Comparison of ENCODE assay signal across 8 mouse cellular contexts in genomic region chr6:52012409-52013244, GRCm38 (mm10). TPM values are rescaled to one million over a fixed set of nuclear protein-coding genes. Genes with fewer than 3 reads are reported as not detected.
A peak's percentile ranks its signal among the peaks of the same experiment; 100 is the strongest.
DNase-seq lines count a peak whose midpoint lies in the region; ATAC-seq and TF ChIP-seq lines count a peak whose summit lies in the region.

Skap2 (minus strand) TSS chr6:52012549.

- H3K4me3 ChIP-seq in G1E (ENCODE audit: low read depth, low read length), result peak within 1 kb of the TSS; percentile 82
- H3K4me3 ChIP-seq in forebrain, postnatal 0 days (ENCODE audit: low read depth, low read length), result peak within 1 kb of the TSS; percentile 61
- H3K4me3 ChIP-seq in lung, embryonic 15.5 days, result peak within 1 kb of the TSS; percentile 73

- no peak within 1 kb of the TSS for H3K27ac ChIP-seq in forebrain, postnatal 0 days (ENCODE audit: low read depth, low read length)
- H3K27ac ChIP-seq in lung, embryonic 15.5 days, result peak within 1 kb of the TSS; percentile 83

- ATAC-seq in G1E (ENCODE audit: extremely low read depth, insufficient number of reproducible peaks, low FRiP score, poor library complexity, severe bottlenecking), result peak; percentile 86
- peak; percentile 99 for ATAC-seq in forebrain, postnatal 0 days
- peak; percentile 98 for ATAC-seq in lung, embryonic 15.5 days (ENCODE audit: borderline replicate concordance, extremely low read depth, low FRiP score, low TSS enrichment)

- no peaks in the 10 kb centered on the region for H3K27me3 ChIP-seq in G1E (ENCODE audit: insufficient read depth, low read length)
- peaks cover 46% of the 10 kb centered on the region for H3K27me3 ChIP-seq in forebrain, postnatal 0 days (ENCODE audit: insufficient read depth, low read length)
- peaks cover 20% of the 10 kb centered on the region; the same call in 1 of the 2 replicates for H3K27me3 ChIP-seq in lung, embryonic 15.5 days

- no peak for TF ChIP-seq CTCF in G1E (IDR thresholded peaks at IDR 0.05; ENCODE audit: low read depth, low read length)
- no peak for TF ChIP-seq CTCF in forebrain, postnatal 0 days (IDR thresholded peaks at IDR 0.05; ENCODE audit: low read depth)

- peak; percentile 86 for DNase-seq in G1E (ENCODE audit: low spot score)
- peak; percentile 92 to 96 for DNase-seq in cerebellum, adult 18-20 months
- peak; percentile 96 for DNase-seq in forebrain, postnatal 0 days
- peak; percentile 100 for DNase-seq in heart, postnatal 4 days
- peak; percentile 98 to 99 for DNase-seq in layer of hippocampus, adult 8-10 months (ENCODE audit: low spot score in 2 of 2)
- peak; percentile 99 for DNase-seq in ovary, adult 18-20 months (ENCODE audit: low spot score)
- DNase-seq in thymus, postnatal 0 days (ENCODE audit: low spot score), result peak; percentile 96

- peak within 1 kb of the TSS; percentile 91 for H3K4me2 ChIP-seq in forebrain, postnatal 0 days (ENCODE audit: low read depth)
- H3K4me2 ChIP-seq in lung, embryonic 15.5 days, result peak within 1 kb of the TSS; percentile 83

- peak within 1 kb of the TSS; percentile 53 for H3K9ac ChIP-seq in forebrain, postnatal 0 days
- H3K9ac ChIP-seq in lung, embryonic 15.5 days, result peak within 1 kb of the TSS; percentile 55

- 1% methylated on average over 51 of the region's 51 CpGs for WGBS in forebrain, postnatal 0 days
- WGBS in lung, embryonic 15.5 days, result under 1% methylated on average over 51 of the region's 51 CpGs

- H3K4me1 ChIP-seq in G1E (ENCODE audit: insufficient read depth, low read depth, low read length), result peaks cover 22% of the 10 kb centered on the region
- H3K4me1 ChIP-seq in forebrain, postnatal 0 days (ENCODE audit: insufficient read depth), result 0 out of 2 replicates have a peak, but pooled peaks cover 5% of the 10 kb centered on the region
- H3K4me1 ChIP-seq in lung, embryonic 15.5 days, result peaks cover 17% of the 10 kb centered on the region

- no peaks in the 10 kb centered on the region for H3K9me3 ChIP-seq in G1E (replicated peaks)
- H3K9me3 ChIP-seq in forebrain, postnatal 0 days (ENCODE audit: low read length), result no peaks in the 10 kb centered on the region
- no peaks in the 10 kb centered on the region for H3K9me3 ChIP-seq in lung, embryonic 15.5 days

- no peaks in the 10 kb centered on the region for H3K36me3 ChIP-seq in G1E (replicated peaks)
- no peaks in the 10 kb centered on the region for H3K36me3 ChIP-seq in forebrain, postnatal 0 days (ENCODE audit: insufficient read depth)
- H3K36me3 ChIP-seq in lung, embryonic 15.5 days, result no peaks in the 10 kb centered on the region

RNA-seq across cellular contexts. Expression of gene Skap2, which starts in this region (rescaled TPM):
- total RNA-seq in G1E (2014; fragmentation: Nextera tagmentation) (26.6 and 32.7 TPM in 2 replicates), G1E (2017) (143 and 163 TPM in 2 replicates)
- 4.7 and 5.2 TPM in 2 replicates for polyA plus RNA-seq in G1E (2012)
- 4.7 and 5.1 TPM in 2 replicates for total RNA-seq in forebrain, postnatal 0 days (2014; rRNA removed)
- polyA plus RNA-seq in forebrain, postnatal 0 days (2015; fragmentation: Nextera tagmentation; extraction: Ambion mirVana), result 6.2 and 6.6 TPM in 2 replicates
- total RNA-seq in heart, postnatal 4 days (2021), result 10 to 100 TPM in 1 of 2 experiments, 1 to 10 TPM in 1; 9.5 to 11.8 TPM
- total RNA-seq in layer of hippocampus, adult 8-10 months (2022), result 10 to 100 TPM; 17.0 to 30.2 (median 25.6) TPM
- polyA plus RNA-seq in lung, embryonic 15.5 days (2015; fragmentation: Nextera tagmentation; extraction: Ambion mirVana), result 59.3 and 65.0 TPM in 2 replicates
- 24.2 and 24.6 TPM in 2 replicates for polyA plus RNA-seq in thymus, postnatal 0 days (2015; fragmentation: Nextera tagmentation; extraction: Ambion mirVana)
